Mouse (Mus musculus) midbrain, embryonic 10.5 days (tissue): ENCODE measurements at regions not wholly inside any gene's neighbourhood (a gene's known extent, or its start where the extent isn't known, plus 50 kb on each side); places are given as distances from the start of the nearest gene placed in this dataset.

Experiments used
- DNase-seq: peaks from one replicate; pipeline ENCODE4 v3.0.0-alpha.2; 2017; ENCODE audit warnings: low spot score
- H3K27ac ChIP-seq: fragments of 300-500 bp; sonication (generic); replicated peaks from 2 replicates; pipeline ENCODE4 v1.5.1; 2016; ENCODE audit warnings: mild to moderate bottlenecking
- H3K27me3 ChIP-seq: fragments of 300-500 bp; sonication (generic); 2 replicates; pipeline ENCODE4 v1.6.1; 2016; ENCODE audit warnings: low read depth, mild to moderate bottlenecking; ENCODE audit not compliant: poor library complexity, severe bottlenecking
- H3K36me3 ChIP-seq: fragments of 300-500 bp; sonication (generic); 2 replicates; pipeline ENCODE4 v1.6.1; 2016; ENCODE audit warnings: mild to moderate bottlenecking, moderate library complexity
- H3K4me1 ChIP-seq: fragments of 300-500 bp; sonication (generic); 2 replicates; pipeline ENCODE4 v1.6.1; 2016
- H3K4me3 ChIP-seq: fragments of 300-500 bp; sonication (generic); 2 replicates; pipeline ENCODE4 v1.5.1; 2016; ENCODE audit warnings: mild to moderate bottlenecking, moderate library complexity
- H3K9me3 ChIP-seq: fragments of 300-500 bp; sonication (generic); replicated peaks from 2 replicates; pipeline ENCODE4 v1.6.1; 2016; ENCODE audit warnings: mild to moderate bottlenecking
- WGBS: fragments of 180-500 bp; shearing (Covaris S2); methylation state at CpG from one replicate; pipeline ENCODE4 v1.1.7; 2016; 5-methylcytosine and 5-hydroxymethylcytosine counted together

GRCm38 (mm10) chr1:126880801-126881200 is 50.2 kb upstream of the Nckap5 start:
- no peaks in the 10 kb centered on the region for H3K4me1 ChIP-seq
- DNase-seq = no peak
- H3K4me3 ChIP-seq = no peak overlapping the region
- H3K27me3 ChIP-seq = no peaks in the 10 kb centered on the region
- 89% methylated on average over 3 of the region's 3 CpGs for WGBS
- no peaks in the 10 kb centered on the region for H3K36me3 ChIP-seq
- no peaks in the 10 kb centered on the region for H3K9me3 ChIP-seq
- H3K27ac ChIP-seq = no peak overlapping the region
